Mouse (Mus musculus) left cerebral cortex, adult 8-10 months (tissue): ENCODE measurements around the gene Zfp113. TPM values are rescaled to one million over a fixed set of nuclear protein-coding genes. Genes with fewer than 3 reads are reported as not detected.

Source experiments
- DNase-seq, 2 experiments: peaks; one replicate each; pipeline ENCODE4 v3.0.0; 2022; ENCODE audit warnings: low spot score in 2 of 2
- total RNA-seq, 4 experiments: library from RNA; stranded (reverse); gene quantifications; 2 replicates each; pipeline ENCODE4 v1.2.4; 2022

Zfp113 gene
- 10 to 100 TPM; 11.6 to 14.0 (median 13.4) TPM for total RNA-seq

GRCm38 (mm10) chr5:138155443-138155976, at the start of gene Zfp113:
TSS of gene Zfp113 (minus strand) at chr5:138155744.
- DNase-seq, result peak; percentile 75 to 92

GRCm38 (mm10) chr5:138202086-138202485, 46.5 kb upstream of the Zfp113 start:
- no peak for DNase-seq

GRCm38 (mm10) chr5:138199576-138199975, 44.0 kb upstream of the Zfp113 start:
- DNase-seq, result no peak

- no peak for DNase-seq
These were observed 39.9 kb upstream of the Zfp113 start for GRCm38 (mm10) chr5:138195463-138195862.

GRCm38 (mm10) chr5:138194755-138195345, 39.3 kb upstream of the Zfp113 start:
- DNase-seq, result no peak

GRCm38 (mm10) chr5:138193771-138194727, 38.5 kb upstream of the Zfp113 start, which contains the start of gene Mblac1:
TSS of gene Mblac1 (plus strand) at chr5:138194314.
- DNase-seq, result peak; percentile 72 to 75

- peak; percentile 35 to 79 for DNase-seq
These were observed 32.2 kb upstream of the Zfp113 start for GRCm38 (mm10) chr5:138187661-138188306.

GRCm38 (mm10) chr5:138186950-138187638, 31.6 kb upstream of the Zfp113 start, which contains the start of the genes Taf6 and Cnpy4:
TSS of gene Taf6 (minus strand) at chr5:138187451.
TSS of gene Cnpy4 (plus strand) at chr5:138187485.
- DNase-seq, result peak; percentile 59 to 73

GRCm38 (mm10) chr5:138173217-138173616, 17.7 kb upstream of the Zfp113 start:
- no peak for DNase-seq

- peak; percentile 97 for DNase-seq
These were observed 16.3 kb upstream of the Zfp113 start, which contains the start of the genes Ap4m1 and Mcm7 for GRCm38 (mm10) chr5:138171695-138172491. TSS of gene Ap4m1 (plus strand) at chr5:138172002. TSS of gene Mcm7 (minus strand) at chr5:138172422.

- DNase-seq, result peak; percentile 90 to 92
These were observed 15.5 kb upstream of the Zfp113 start for GRCm38 (mm10) chr5:138170936-138171561.

- DNase-seq, result no peak
These were observed 10.1 kb upstream of the Zfp113 start for GRCm38 (mm10) chr5:138165594-138165993.

GRCm38 (mm10) chr5:138163610-138164009, 8.1 kb upstream of the Zfp113 start:
- DNase-seq, result no peak

- no peak for DNase-seq
These were observed 7.5 kb upstream of the Zfp113 start for GRCm38 (mm10) chr5:138163046-138163445.

GRCm38 (mm10) chr5:138160842-138161665, 5.5 kb upstream of the Zfp113 start, which contains the start of gene Cops6:
TSS of gene Cops6 (plus strand) at chr5:138161071.
- peak; percentile 90 to 93 for DNase-seq

- no peak for DNase-seq
These were observed 4.7 kb upstream of the Zfp113 start for GRCm38 (mm10) chr5:138160224-138160762.

- DNase-seq, result no peak
These were observed 1.2 kb downstream of the Zfp113 start for GRCm38 (mm10) chr5:138154390-138154789.

GRCm38 (mm10) chr5:138138585-138138984, 17.0 kb downstream of the Zfp113 start:
- no peak for DNase-seq
